Mouse (Mus musculus): ENCODE data around the gene Nt5e. TPM values are rescaled to one million over a fixed set of nuclear protein-coding genes. Genes with fewer than 3 reads are reported as not detected.

Gene Nt5e
- total RNA-seq, 2 experiments from 2014 or later, result 3.4 to 4.0 TPM

DNA sequence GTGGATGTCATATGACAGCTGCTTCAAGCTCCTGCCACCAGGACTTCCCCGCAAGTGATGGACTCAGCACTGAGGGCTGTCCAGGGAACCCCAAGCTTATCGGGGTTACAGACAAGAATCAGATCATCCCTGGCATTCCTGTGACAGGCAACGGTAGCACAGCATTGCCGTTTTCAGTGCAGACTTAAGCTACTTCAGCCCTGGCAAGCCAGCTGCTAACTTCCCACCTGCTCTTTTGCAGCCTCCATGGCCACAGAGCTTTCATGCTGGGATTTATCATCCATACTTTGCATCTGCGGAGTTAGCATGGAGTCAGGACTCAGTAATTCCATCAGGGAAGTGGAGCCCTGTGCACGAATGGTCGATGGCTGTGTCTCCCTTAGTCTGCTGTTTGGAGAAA lies 26.5 kb downstream of the Nt5e start:
- H3K27ac ChIP-seq, result no peak overlapping the region
- no peak for DNase-seq (ENCODE audit: low spot score in 2 of 2)
- TF ChIP-seq CTCF (conservative IDR thresholded peaks at IDR 0.05), result no peak
- H3K4me3 ChIP-seq, result no peak overlapping the region

DNA sequence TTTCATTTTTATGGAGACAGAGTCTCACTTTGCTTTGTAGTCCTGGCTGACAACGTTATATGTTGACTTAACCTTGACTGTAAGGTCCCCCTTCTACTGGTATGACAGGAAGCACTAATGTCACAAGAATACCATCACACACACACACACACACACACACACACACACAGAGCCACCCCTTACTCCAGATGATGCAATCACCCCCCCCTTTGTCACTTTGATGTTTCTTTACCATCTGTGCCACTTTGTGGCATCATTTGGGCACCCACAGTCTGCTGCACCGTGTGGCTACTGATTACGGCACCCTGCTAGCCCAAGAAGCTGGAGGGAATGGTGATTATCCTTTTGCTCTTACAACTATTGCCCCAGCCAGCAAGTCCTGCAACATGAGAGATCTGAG lies 30.2 kb downstream of the Nt5e start:
- Histone ChIP-seq H3K27ac (no peak overlapping the region), H3K4me3 (no peak overlapping the region)
- no peak for TF ChIP-seq CTCF (conservative IDR thresholded peaks at IDR 0.05)
- DNase-seq (ENCODE audit: low spot score in 2 of 2), result no peak

DNA sequence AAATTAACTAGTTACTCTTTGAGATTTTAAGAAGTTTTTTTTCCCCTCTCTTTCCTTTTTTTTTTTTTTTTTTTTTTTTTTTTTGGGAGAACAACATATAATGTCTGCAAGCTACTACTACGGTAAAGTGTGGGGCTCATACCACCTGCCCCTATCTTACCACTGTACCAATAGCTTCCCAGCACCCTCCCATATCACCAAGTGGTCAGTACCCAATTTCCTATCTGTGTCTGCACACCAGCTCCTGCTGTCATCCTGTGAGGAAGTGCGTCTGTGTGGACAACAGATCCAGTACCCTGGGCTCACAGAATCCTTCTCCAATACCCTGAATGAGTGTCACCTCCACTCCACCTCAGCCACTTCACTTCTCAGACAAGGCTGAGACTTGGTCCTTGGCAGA lies 32.1 kb downstream of the Nt5e start:
- H3K27ac ChIP-seq, result no peak overlapping the region
- no peak for TF ChIP-seq CTCF (conservative IDR thresholded peaks at IDR 0.05)
- no peak overlapping the region for H3K4me3 ChIP-seq
- DNase-seq (ENCODE audit: low spot score in 2 of 2), result no peak

DNA sequence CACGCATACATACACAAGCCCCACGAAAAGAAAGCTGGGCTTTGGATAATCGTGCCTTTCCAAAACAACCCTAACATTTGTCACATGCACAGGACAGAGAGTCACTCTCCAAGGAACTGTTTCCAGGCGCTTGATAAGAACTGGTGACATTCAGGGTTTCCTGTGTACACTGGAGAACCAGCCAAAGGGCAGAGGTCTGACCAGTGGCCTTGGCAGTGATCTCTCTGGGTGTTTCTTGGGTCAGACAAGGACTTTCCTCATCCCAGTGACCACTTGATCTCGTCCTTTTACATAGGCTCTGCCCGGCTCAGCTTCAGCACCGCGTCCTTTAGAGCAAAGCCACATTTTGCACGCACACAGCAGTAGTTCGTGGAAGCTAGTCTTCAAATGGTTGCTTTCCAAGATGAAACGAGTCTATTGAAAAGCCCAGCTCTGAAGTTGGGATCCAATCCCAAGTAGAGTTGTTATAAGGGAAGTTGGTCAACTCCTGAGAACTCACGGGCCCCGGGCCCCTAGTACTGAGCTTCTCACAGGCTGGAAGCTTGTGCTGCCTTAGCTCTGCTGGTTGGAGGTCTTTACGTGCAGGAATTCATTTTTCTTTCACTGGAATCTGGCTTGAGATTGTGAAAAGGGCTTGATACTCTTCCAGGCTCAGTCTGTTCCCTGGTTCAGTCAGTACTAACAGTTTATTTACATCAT lies 34.4 kb downstream of the Nt5e start:
- H3K4me3 ChIP-seq, result no peak overlapping the region
- TF ChIP-seq CTCF (conservative IDR thresholded peaks at IDR 0.05), result no peak
- no peak overlapping the region for H3K27ac ChIP-seq
- no peak for DNase-seq (ENCODE audit: low spot score in 2 of 2)

- DNase-seq (ENCODE audit: low spot score in 2 of 2), result no peak
- H3K27ac ChIP-seq, result no peak overlapping the region
- TF ChIP-seq CTCF (conservative IDR thresholded peaks at IDR 0.05), result peak; percentile 74
- H3K4me3 ChIP-seq, result no peak overlapping the region
Observed at GRCm38 (mm10) chr9:88362055-88362850, 35.3 kb downstream of the Nt5e start.

- DNase-seq (ENCODE audit: low spot score in 2 of 2), result no peak
- no peak overlapping the region for H3K27ac ChIP-seq
- H3K4me3 ChIP-seq, result no peak overlapping the region
- TF ChIP-seq CTCF (conservative IDR thresholded peaks at IDR 0.05), result no peak
Observed at GRCm38 (mm10) chr9:88363102-88363501, 36.1 kb downstream of the Nt5e start.

- Histone ChIP-seq H3K27ac (no peak overlapping the region), H3K4me3 (no peak overlapping the region)
- peak; percentile 57 for TF ChIP-seq CTCF (conservative IDR thresholded peaks at IDR 0.05)
- no peak for DNase-seq (ENCODE audit: low spot score in 2 of 2)
Observed at GRCm38 (mm10) chr9:88366308-88366707, 39.3 kb downstream of the Nt5e start.

DNA sequence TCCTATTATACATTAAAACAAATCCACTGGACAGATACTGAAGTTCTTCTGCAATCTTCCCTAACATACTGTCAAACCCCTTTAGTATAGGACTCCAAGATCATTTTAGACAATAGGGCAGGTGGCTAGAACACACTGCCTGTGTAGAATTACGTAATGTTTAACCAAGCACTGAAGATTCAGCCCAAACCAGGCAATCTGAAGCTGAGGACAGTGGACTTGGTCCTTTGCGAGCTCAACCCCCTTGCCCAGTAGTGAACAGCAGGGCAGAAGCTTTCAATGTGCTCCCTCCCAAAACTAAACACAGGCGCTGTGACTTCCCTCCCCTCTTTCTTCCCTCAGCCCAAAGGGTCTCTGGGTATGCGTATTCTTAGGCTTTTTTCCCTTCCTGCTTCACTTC lies 39.8 kb downstream of the Nt5e start:
- DNase-seq (ENCODE audit: low spot score in 2 of 2), result no peak
- no peak overlapping the region for H3K27ac ChIP-seq
- no peak for TF ChIP-seq CTCF (conservative IDR thresholded peaks at IDR 0.05)
- H3K4me3 ChIP-seq, result no peak overlapping the region

GRCm38 (mm10) chr9:88367322-88367721 lies 40.3 kb downstream of the Nt5e start:
- no peak for DNase-seq (ENCODE audit: low spot score in 2 of 2)
- TF ChIP-seq CTCF (conservative IDR thresholded peaks at IDR 0.05), result no peak
- no peak overlapping the region for H3K4me3 ChIP-seq
- no peak overlapping the region for H3K27ac ChIP-seq

DNA sequence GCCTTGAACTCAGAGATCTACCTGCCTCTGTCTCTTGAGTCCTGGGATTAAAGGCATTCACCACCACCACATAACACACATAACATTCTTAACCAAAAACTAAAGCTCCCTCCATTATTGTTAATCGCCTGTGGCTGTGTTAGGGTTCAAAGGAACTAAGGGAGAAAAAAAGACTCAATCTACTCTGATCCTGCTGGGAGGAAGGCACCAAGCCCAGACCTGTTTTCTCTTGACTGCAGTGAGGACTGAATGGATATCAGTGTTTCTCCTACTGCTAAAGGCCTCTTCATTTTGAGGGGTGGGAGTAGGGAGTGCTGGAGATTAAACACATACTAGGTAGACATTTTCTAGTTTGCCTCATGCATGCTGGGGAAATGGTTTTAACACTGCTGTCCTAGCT lies 40.8 kb downstream of the Nt5e start:
- TF ChIP-seq CTCF (conservative IDR thresholded peaks at IDR 0.05), result no peak
- no peak overlapping the region for H3K27ac ChIP-seq
- H3K4me3 ChIP-seq, result no peak overlapping the region
- DNase-seq (ENCODE audit: low spot score in 2 of 2), result no peak

DNA sequence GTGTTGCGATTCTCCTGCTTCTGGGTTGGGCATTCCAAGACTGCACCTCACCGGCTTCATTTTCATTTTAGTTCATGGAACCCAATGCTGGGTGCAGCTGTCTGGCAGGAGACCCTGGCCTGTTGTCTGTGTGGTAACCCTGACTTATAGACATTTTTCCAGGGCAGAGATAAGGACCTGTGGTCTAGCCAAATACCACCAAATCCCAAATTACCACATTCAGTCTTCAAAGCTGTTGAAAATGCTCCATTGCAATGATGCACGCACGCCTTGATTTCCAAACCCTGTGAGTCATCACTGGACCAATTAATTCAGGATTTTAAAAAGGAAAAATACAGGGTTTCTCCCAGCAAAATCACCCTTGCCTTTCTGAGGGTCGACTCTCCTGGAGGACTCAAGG lies 41.5 kb downstream of the Nt5e start:
- Histone ChIP-seq H3K4me3 (no peak overlapping the region), H3K27ac (no peak overlapping the region)
- DNase-seq (ENCODE audit: low spot score in 2 of 2), result no peak
- no peak for TF ChIP-seq CTCF (conservative IDR thresholded peaks at IDR 0.05)

GRCm38 (mm10) chr9:88369666-88370065 lies 42.7 kb downstream of the Nt5e start:
- Histone ChIP-seq H3K27ac (no peak overlapping the region), H3K4me3 (no peak overlapping the region)
- DNase-seq (ENCODE audit: low spot score in 2 of 2), result no peak
- no peak for TF ChIP-seq CTCF (conservative IDR thresholded peaks at IDR 0.05)

- TF ChIP-seq CTCF (conservative IDR thresholded peaks at IDR 0.05), result no peak
- H3K27ac ChIP-seq, result no peak overlapping the region
- H3K4me3 ChIP-seq, result no peak overlapping the region
- DNase-seq (ENCODE audit: low spot score in 2 of 2), result no peak
Observed at GRCm38 (mm10) chr9:88371201-88371600, 44.2 kb downstream of the Nt5e start.

DNA sequence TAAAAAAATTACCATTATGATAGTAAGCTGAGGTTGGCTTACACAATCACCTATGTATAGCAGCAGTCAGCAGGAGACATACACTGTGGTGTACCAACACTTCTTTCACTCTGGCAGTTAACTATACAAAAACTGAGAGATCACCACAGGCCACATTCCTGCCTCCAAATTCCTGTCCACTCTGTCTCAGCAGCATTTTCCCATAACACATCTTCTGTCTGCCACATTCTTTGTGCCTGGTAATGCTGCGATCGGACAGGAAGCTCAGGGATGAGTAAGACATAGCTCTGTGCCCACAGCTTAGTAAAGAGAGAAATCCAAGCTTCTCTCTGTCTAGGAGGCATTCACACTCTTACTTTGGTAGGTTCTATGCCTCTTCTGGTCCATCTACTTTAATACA lies 46.0 kb downstream of the Nt5e start:
- Histone ChIP-seq H3K4me3 (no peak overlapping the region), H3K27ac (no peak overlapping the region)
- DNase-seq (ENCODE audit: low spot score in 2 of 2), result no peak
- no peak for TF ChIP-seq CTCF (conservative IDR thresholded peaks at IDR 0.05)
